In genomic region chr3:159839481-159839880, GRCm38 (mm10) we compare ENCODE assay signal across 9 mouse cellular contexts. TPM values are rescaled to one million over a fixed set of nuclear protein-coding genes. Genes with fewer than 3 reads are reported as not detected.
DNase-seq lines count a peak whose midpoint lies in the region; ATAC-seq and TF ChIP-seq lines count a peak whose summit lies in the region.
"Had no signal": no experiment of that assay in that cellular context is flagged by ENCODE, and none has a peak within 500 bp of the region (broad histone marks: within the 10 kb centered on the region; RNA-seq: fewer than 3 reads in every experiment).

Gene Wls, plus strand, starts transcription at chr3:159839672.

- no peaks in the 10 kb centered on the region for H3K36me3 ChIP-seq in embryonic facial prominence, embryonic 15.5 days
- no peaks in the 10 kb centered on the region for H3K36me3 ChIP-seq in kidney, adult 2 months (ENCODE audit: control insufficient read depth, insufficient read depth, low read length)
- H3K36me3 ChIP-seq in limb, embryonic 13.5 days, result no peaks in the 10 kb centered on the region
- H3K36me3 ChIP-seq in midbrain, embryonic 14.5 days (ENCODE audit: control insufficient read depth, insufficient read depth, low read length), result no peaks in the 10 kb centered on the region

- TF ChIP-seq POLR2A in kidney, adult 2 months (IDR thresholded peaks at IDR 0.05; ENCODE audit: low read depth, low read length), result peak; percentile 81

- WGBS in embryonic facial prominence, embryonic 15.5 days, result under 1% methylated on average over 21 of the region's 21 CpGs
- WGBS in kidney, adult 2 months, result under 1% methylated on average over 21 of the region's 21 CpGs
- WGBS in limb, embryonic 13.5 days, result under 1% methylated on average over 20 of the region's 21 CpGs
- WGBS in midbrain, embryonic 14.5 days, result under 1% methylated on average over 21 of the region's 21 CpGs

- peak; percentile 89 for ATAC-seq in embryonic facial prominence, embryonic 15.5 days (ENCODE audit: insufficient number of reproducible peaks, low FRiP score, low TSS enrichment, low read depth)
- ATAC-seq in limb, embryonic 13.5 days (ENCODE audit: low FRiP score, low read depth), result peak; percentile 90
- peak; percentile 92 for ATAC-seq in midbrain, embryonic 14.5 days (ENCODE audit: low FRiP score, low TSS enrichment)

- no peak for TF ChIP-seq CTCF in kidney, adult 2 months (conservative IDR thresholded peaks at IDR 0.05; ENCODE audit: insufficient read depth, insufficient read length, low read depth, low read length)

- peak within 1 kb of the TSS; percentile 94 for H3K27ac ChIP-seq in embryonic facial prominence, embryonic 15.5 days (replicated peaks)
- peak within 1 kb of the TSS; percentile 89 for H3K27ac ChIP-seq in kidney, adult 2 months (ENCODE audit: insufficient read depth, low read depth, low read length)
- H3K27ac ChIP-seq in limb, embryonic 13.5 days, result peak within 1 kb of the TSS; percentile 95
- peak within 1 kb of the TSS; percentile 63 for H3K27ac ChIP-seq in midbrain, embryonic 14.5 days (replicated peaks; ENCODE audit: low read depth, low read length)

- peak within 1 kb of the TSS; percentile 71 for H3K4me3 ChIP-seq in embryonic facial prominence, embryonic 15.5 days (replicated peaks)
- peak within 1 kb of the TSS; percentile 84 for H3K4me3 ChIP-seq in kidney, adult 2 months (ENCODE audit: insufficient read depth, low read depth, low read length)
- peak within 1 kb of the TSS; percentile 73 for H3K4me3 ChIP-seq in limb, embryonic 13.5 days
- peak within 1 kb of the TSS; percentile 44 for H3K4me3 ChIP-seq in midbrain, embryonic 14.5 days (replicated peaks; ENCODE audit: low read depth, low read length)

- peaks cover 4% of the 10 kb centered on the region for H3K4me1 ChIP-seq in embryonic facial prominence, embryonic 15.5 days
- 0 out of 2 replicates have a peak, but pooled peaks cover 4% of the 10 kb centered on the region for H3K4me1 ChIP-seq in kidney, adult 2 months (ENCODE audit: control insufficient read depth, insufficient read depth, low read length)
- H3K4me1 ChIP-seq in limb, embryonic 13.5 days, result peaks cover 9% of the 10 kb centered on the region
- peaks cover 12% of the 10 kb centered on the region for H3K4me1 ChIP-seq in midbrain, embryonic 14.5 days (ENCODE audit: control insufficient read depth, insufficient read depth, low read length)

- H3K9me3 ChIP-seq in embryonic facial prominence, embryonic 15.5 days (replicated peaks), result no peaks in the 10 kb centered on the region
- no peaks in the 10 kb centered on the region for H3K9me3 ChIP-seq in limb, embryonic 13.5 days
- no peaks in the 10 kb centered on the region for H3K9me3 ChIP-seq in midbrain, embryonic 14.5 days (ENCODE audit: control insufficient read depth, low read length)

- peak within 1 kb of the TSS; percentile 69 for H3K9ac ChIP-seq in embryonic facial prominence, embryonic 15.5 days
- peak within 1 kb of the TSS; percentile 78 for H3K9ac ChIP-seq in limb, embryonic 13.5 days
- peak within 1 kb of the TSS; percentile 49 for H3K9ac ChIP-seq in midbrain, embryonic 14.5 days (replicated peaks; ENCODE audit: low read length)

- no peaks in the 10 kb centered on the region for H3K27me3 ChIP-seq in embryonic facial prominence, embryonic 15.5 days
- H3K27me3 ChIP-seq in kidney, adult 2 months (replicated peaks; ENCODE audit: control insufficient read depth, insufficient read depth, low read length), result no peaks in the 10 kb centered on the region
- no peaks in the 10 kb centered on the region for H3K27me3 ChIP-seq in limb, embryonic 13.5 days
- no peaks in the 10 kb centered on the region for H3K27me3 ChIP-seq in midbrain, embryonic 14.5 days (ENCODE audit: control insufficient read depth, insufficient read depth, low read length)
- H3K27me3 ChIP-seq: CH12.LX had no signal

- peak; percentile 53 for DNase-seq in layer of hippocampus, adult 11-12 months (ENCODE audit: low spot score)
- no peak for DNase-seq in layer of hippocampus, adult 9-10 months (ENCODE audit: low spot score)
- DNase-seq in heart, adult 8-10 months (ENCODE audit: low spot score), result peak; percentile 68
- DNase-seq in kidney, adult 2 months, result peak; percentile 88
- DNase-seq in midbrain, embryonic 14.5 days, result peak; percentile 84
- DNase-seq in spleen, postnatal 36 days (ENCODE audit: low spot score in 2 of 2), result peak; percentile 12 to 24

- peak within 1 kb of the TSS; percentile 61 for H3K4me2 ChIP-seq in embryonic facial prominence, embryonic 15.5 days (replicated peaks)
- peak within 1 kb of the TSS; percentile 85 for H3K4me2 ChIP-seq in limb, embryonic 13.5 days (replicated peaks)
- H3K4me2 ChIP-seq in midbrain, embryonic 14.5 days (ENCODE audit: low read length), result peak within 1 kb of the TSS; percentile 72

RNA-seq across cellular contexts. Expression of gene Wls, which starts in this region (rescaled TPM):
- 162 and 168 TPM in 2 replicates for polyA plus RNA-seq in embryonic facial prominence, embryonic 15.5 days (2015; fragmentation: Nextera tagmentation; extraction: Ambion mirVana)
- 10 to 100 TPM; 33.5 to 43.9 (median 43.0) TPM for total RNA-seq in heart, adult 8-10 months (2022)
- 70.4 and 85.6 TPM in 2 replicates for polyA plus RNA-seq in kidney, adult 2 months (2012; rRNA removed)
- 186 and 199 TPM in 2 replicates for polyA plus RNA-seq in limb, embryonic 13.5 days (2015; fragmentation: Nextera tagmentation; extraction: Ambion mirVana)
- polyA plus RNA-seq in midbrain, embryonic 14.5 days (2014; fragmentation: Nextera tagmentation; extraction: Ambion mirVana), result 59.5 and 104 TPM in 2 replicates
- total RNA-seq: CH12.LX had no signal
